Mouse (Mus musculus) monocyte, adult 2 months (primary cell): ENCODE results near the gene Zfp619.
"Not testable (repeated sequence)": the region's sequence is repeated elsewhere in the genome, so short reads cannot be mapped to it uniquely, and the experiment has no call there.

Experiments
- DNase-seq, 2 experiments: peaks; one replicate each; pipeline ENCODE4 v3.0.0; 2022; ENCODE audit warnings: low spot score in 2 of 2, low read depth in 1 of 2

Gene Zfp619

GRCm38 (mm10) chr7:39517616-39518177 is at the start of gene Zfp619:
Zfp619 (plus strand) TSS chr7:39517766.
- DNase-seq, result peak; percentile 79 to 90

GRCm38 (mm10) chr7:39479013-39479412 is 38.6 kb upstream of the Zfp619 start:
- DNase-seq, result no peak

GRCm38 (mm10) chr7:39484384-39484783 is 33.2 kb upstream of the Zfp619 start:
- DNase-seq, result no peak

- DNase-seq, result no peak
These were observed 30.3 kb upstream of the Zfp619 start for GRCm38 (mm10) chr7:39487159-39487853.

GRCm38 (mm10) chr7:39487854-39488205 is 29.7 kb upstream of the Zfp619 start:
- no peak for DNase-seq

DNA sequence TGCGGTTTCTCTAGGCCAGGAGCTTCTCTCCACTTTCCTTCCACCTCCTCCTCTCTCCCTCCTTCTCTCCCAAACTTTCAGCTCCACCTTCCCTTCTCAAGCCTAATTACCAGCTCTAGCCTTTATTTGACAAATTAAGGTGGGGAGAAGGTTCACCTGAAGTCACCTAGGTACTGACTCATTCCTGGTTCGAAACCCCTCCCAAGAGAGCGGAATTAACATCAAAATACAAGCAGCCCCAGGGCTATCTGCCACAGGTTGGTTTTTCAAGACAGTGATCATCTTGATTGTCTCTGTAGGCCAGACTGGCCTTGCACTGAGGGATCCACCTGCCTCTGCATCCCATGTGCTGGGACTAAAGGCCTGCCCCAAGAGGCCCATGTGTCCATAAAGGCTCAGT is 22.9 kb upstream of the Zfp619 start:
- DNase-seq, result no peak

- no peak for DNase-seq
These were observed 13.5 kb upstream of the Zfp619 start for GRCm38 (mm10) chr7:39504100-39504499.

DNA sequence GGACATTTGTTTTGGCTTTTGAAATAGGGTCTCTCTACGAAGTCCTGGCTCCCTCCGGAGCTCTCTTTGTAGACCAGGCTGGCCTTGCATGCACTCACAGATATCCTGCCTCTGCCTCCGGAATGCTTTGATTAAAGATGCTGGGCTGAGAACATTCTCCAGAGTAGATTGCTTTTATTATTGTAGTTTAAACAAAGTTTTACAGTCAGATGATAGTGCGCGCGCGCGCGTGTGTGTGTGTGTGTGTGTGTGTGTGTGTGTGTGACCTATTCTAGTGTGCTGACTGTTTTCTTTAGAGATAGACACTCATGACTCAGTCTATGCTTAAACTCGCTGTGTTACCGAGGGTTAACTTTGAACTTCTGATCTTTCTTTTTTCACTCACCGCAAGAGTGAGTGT is 796 bp downstream of the Zfp619 start:
- DNase-seq, result no peak

GRCm38 (mm10) chr7:39523703-39524424 is 6.3 kb downstream of the Zfp619 start:
- DNase-seq, result no peak

- no peak for DNase-seq
These were observed 25.6 kb downstream of the Zfp619 start for GRCm38 (mm10) chr7:39543151-39543550.

GRCm38 (mm10) chr7:39544242-39545111 is 26.9 kb downstream of the Zfp619 start:
- DNase-seq, result peak; percentile 38

GRCm38 (mm10) chr7:39545134-39545533 is 27.6 kb downstream of the Zfp619 start:
- DNase-seq, result no peak

GRCm38 (mm10) chr7:39549336-39549735 is 31.8 kb downstream of the Zfp619 start:
- no peak for DNase-seq

- DNase-seq, result peak; percentile 80 to 91
These were observed 34.7 kb downstream of the Zfp619 start for GRCm38 (mm10) chr7:39551976-39552891.

GRCm38 (mm10) chr7:39552993-39553392 is 35.4 kb downstream of the Zfp619 start:
- no peak for DNase-seq

- DNase-seq, result no peak
These were observed 36.3 kb downstream of the Zfp619 start for GRCm38 (mm10) chr7:39553871-39554270.

- no peak for DNase-seq
These were observed 62.5 kb downstream of the Zfp619 start for GRCm38 (mm10) chr7:39580066-39580465.

DNA sequence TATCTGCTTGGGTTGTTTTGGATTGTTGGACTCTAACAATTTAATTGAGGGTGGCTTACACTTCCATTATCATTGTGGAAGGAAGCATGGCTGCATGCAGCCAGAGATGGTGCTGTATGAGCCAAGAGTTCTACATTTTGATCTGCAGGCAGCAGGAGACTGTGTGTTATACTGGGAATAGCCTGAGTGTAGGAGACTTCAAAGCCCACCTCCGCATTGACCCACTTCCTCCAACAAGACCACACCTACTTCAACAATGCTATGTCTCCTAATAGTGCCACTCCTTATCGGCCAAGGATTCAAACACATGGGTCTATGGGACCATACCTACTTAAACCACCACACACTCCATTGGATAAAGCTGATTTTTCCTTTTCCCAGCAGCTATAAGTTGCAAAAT is 63.0 kb downstream of the Zfp619 start:
- DNase-seq, result no peak

DNA sequence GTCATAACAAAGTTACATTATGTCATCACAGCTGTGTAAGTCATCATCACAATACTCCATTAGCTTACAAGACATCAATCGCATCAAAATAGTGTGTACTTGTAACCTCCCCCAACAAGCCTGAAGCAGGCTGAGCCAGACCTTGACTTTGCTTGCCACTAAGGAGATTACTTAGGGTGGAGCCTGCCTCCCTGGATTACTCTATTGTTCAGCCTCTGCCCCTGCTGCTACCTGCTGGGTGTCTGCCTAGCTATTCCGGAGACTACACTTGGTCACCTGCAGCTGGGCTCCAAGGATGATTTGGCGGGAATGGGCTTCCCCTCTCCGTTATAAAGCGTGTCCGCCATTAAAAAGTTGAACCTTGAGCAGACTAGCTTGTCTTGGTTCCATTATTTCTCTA is 69.3 kb downstream of the Zfp619 start:
- not testable (repeated sequence) for DNase-seq

DNA sequence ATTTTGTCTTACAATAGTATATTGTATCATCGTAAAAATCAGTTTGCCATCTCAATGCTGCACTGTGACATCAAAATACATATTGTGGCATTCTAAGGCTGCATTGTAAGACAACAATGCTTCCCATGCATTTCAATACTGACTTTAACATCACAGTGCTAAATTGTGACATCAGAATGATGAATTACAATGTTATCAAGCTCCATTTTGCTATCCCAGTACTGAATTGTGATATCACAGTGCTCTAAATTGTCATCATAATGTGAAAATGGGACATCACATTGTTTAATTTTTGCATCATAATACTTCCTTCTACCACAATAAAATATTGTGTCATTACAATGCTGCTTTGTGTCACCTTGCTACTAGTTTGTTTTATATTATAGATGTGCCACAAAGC is 70.5 kb downstream of the Zfp619 start:
- DNase-seq, result no peak
